Mouse (Mus musculus): ENCODE measurements around the gene Hdac9.
"Not testable (repeated sequence)": the region's sequence is repeated elsewhere in the genome, so short reads cannot be mapped to it uniquely, and the experiment has no call there.

Hdac9 gene

DNA sequence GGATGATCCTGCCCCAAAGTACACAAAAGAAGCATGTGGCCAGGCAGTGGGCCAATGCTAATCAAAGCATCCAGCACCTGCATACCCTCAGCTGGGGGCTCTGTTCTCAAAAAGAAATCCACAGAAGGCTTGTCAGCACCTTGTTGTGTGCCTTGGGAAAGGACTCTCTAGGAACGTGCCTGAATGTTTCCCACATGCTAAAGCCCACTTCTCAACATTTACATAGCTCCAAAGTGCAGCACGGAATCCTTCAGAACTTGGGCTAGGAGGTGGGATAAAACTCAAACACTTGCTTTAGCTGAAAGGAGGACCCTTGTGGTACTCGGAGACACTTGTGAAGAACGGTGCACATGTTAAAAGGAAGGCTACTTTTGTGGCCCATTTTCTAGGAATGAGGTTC lies 823.9 kb downstream of the Hdac9 start:
- no peak for DNase-seq (ENCODE audit: low read depth, low spot score)

- DNase-seq (ENCODE audit: low read depth, low spot score), result no peak
Measured at GRCm38 (mm10) chr12:34091851-34092250, 825.0 kb downstream of the Hdac9 start.

- DNase-seq (ENCODE audit: low read depth, low spot score), result no peak
Measured at GRCm38 (mm10) chr12:34087292-34087942, 829.5 kb downstream of the Hdac9 start.

- no peak for DNase-seq (ENCODE audit: low read depth, low spot score)
Measured at GRCm38 (mm10) chr12:34076981-34077380, 839.9 kb downstream of the Hdac9 start.

- no peak for DNase-seq (ENCODE audit: low read depth, low spot score)
Measured at GRCm38 (mm10) chr12:34075805-34076509, 840.9 kb downstream of the Hdac9 start.

- DNase-seq (ENCODE audit: low read depth, low spot score), result no peak
Measured at GRCm38 (mm10) chr12:34052508-34052907, 864.4 kb downstream of the Hdac9 start.

DNA sequence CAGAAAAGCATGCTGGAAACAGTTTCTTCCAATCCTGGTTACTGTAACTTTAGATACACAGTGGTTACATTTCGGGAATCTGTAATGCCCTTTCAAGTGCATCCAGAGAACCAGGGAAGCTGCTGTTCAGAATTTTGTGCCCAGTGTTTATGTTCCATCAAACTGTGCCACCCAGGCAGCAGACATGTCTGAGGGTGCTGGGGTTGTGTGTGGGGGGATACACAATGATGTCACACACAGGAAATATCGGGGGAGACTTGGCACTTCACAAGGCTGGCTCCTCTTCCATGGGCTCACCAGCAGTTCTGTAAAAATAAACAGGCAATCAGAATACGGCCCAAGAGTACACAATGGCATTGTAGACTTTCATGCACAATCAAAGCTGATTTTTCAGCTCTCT lies 864.9 kb downstream of the Hdac9 start:
- no peak for DNase-seq (ENCODE audit: low read depth, low spot score)

- DNase-seq (ENCODE audit: low read depth, low spot score), result peak; percentile 40
Measured at GRCm38 (mm10) chr12:34051112-34051511, 865.8 kb downstream of the Hdac9 start.

DNA sequence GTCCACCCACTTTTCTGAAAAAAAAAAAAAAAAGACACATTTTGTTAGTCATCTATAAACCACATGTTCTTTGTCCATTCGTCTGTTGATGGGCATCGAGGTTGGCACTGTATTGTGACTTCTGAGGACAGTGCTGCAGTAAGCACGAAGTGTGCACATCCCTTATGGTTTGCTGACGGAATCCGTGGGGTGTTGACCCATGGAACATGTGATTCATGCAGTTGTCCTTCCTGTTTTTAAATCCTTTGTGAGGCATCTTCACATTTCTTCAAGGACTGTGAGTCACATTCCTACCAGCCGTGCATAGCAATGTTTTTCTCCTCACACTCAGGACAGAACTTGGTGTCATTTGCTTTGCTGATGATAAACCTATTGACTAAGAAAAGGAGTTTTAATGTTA lies 875.9 kb downstream of the Hdac9 start:
- no peak for DNase-seq (ENCODE audit: low read depth, low spot score)

GRCm38 (mm10) chr12:34040061-34040460 lies 876.8 kb downstream of the Hdac9 start:
- no peak for DNase-seq (ENCODE audit: low read depth, low spot score)

GRCm38 (mm10) chr12:34009796-34010195 lies 907.1 kb downstream of the Hdac9 start:
- DNase-seq (ENCODE audit: low read depth, low spot score), result not testable (repeated sequence)
